Mouse (Mus musculus): ENCODE results near the gene Gm5890. TPM values are rescaled to one million over a fixed set of nuclear protein-coding genes. Genes with fewer than 3 reads are reported as not detected.
"Not testable (repeated sequence)": the region's sequence is repeated elsewhere in the genome, so short reads cannot be mapped to it uniquely, and the experiment has no call there.

Gene Gm5890
- not detected in 2 replicates for polyA plus RNA-seq (2014; fragmentation: Nextera tagmentation; extraction: Ambion mirVana)

- not testable (repeated sequence) for DNase-seq (ENCODE audit: low spot score); H3K9me3 ChIP-seq (ENCODE audit: control insufficient read depth, low read length); H3K4me2 ChIP-seq (ENCODE audit: low read depth); H3K27ac ChIP-seq (ENCODE audit: low read depth, low read length); H3K4me1 ChIP-seq (ENCODE audit: control insufficient read depth, insufficient read depth, low read length); ATAC-seq (ENCODE audit: insufficient read depth, low FRiP score, low TSS enrichment); H3K27me3 ChIP-seq (ENCODE audit: control insufficient read depth, insufficient read depth, low read length); H3K9ac ChIP-seq (ENCODE audit: low read length); H3K4me3 ChIP-seq (ENCODE audit: low read depth, low read length); H3K36me3 ChIP-seq (ENCODE audit: control insufficient read depth, insufficient read depth, low read length)
- WGBS: no CpG with 5 or more reads among the region's 3 CpGs
Observed at GRCm38 (mm10) chr7:20262734-20263133, at the start of gene Gm5890. Gene Gm5890, minus strand, starts transcription at chr7:20262834.

- H3K4me3 ChIP-seq (ENCODE audit: low read depth, low read length); H3K9me3 ChIP-seq (ENCODE audit: control insufficient read depth, low read length); H3K9ac ChIP-seq (ENCODE audit: low read length); H3K36me3 ChIP-seq (ENCODE audit: control insufficient read depth, insufficient read depth, low read length); H3K4me2 ChIP-seq (ENCODE audit: low read depth); H3K27ac ChIP-seq (ENCODE audit: low read depth, low read length); H3K27me3 ChIP-seq (ENCODE audit: control insufficient read depth, insufficient read depth, low read length); ATAC-seq (ENCODE audit: insufficient read depth, low FRiP score, low TSS enrichment); H3K4me1 ChIP-seq (ENCODE audit: control insufficient read depth, insufficient read depth, low read length); DNase-seq (ENCODE audit: low spot score): not testable (repeated sequence)
- WGBS: no CpG with 5 or more reads among the region's 2 CpGs
Observed at GRCm38 (mm10) chr7:20233728-20234127, 28.9 kb downstream of the Gm5890 start, which contains the start of gene Gm4498. Gene Gm4498, minus strand, starts transcription at chr7:20233828.

Other genes starting within 250 kb of the Gm5890 start
- gene Vmn1r91, start 163.2 kb downstream of the Gm5890 start, polyA plus RNA-seq (2014; fragmentation: Nextera tagmentation; extraction: Ambion mirVana): not detected in 2 replicates
- gene Gm16442, start 140.3 kb downstream of the Gm5890 start, polyA plus RNA-seq (2014; fragmentation: Nextera tagmentation; extraction: Ambion mirVana): not detected in 2 replicates
- gene Vmn1r93, start 123.7 kb downstream of the Gm5890 start, polyA plus RNA-seq (2014; fragmentation: Nextera tagmentation; extraction: Ambion mirVana): not detected in 2 replicates
- gene Vmn1r94, start 94.5 kb downstream of the Gm5890 start, polyA plus RNA-seq (2014; fragmentation: Nextera tagmentation; extraction: Ambion mirVana): not detected in 2 replicates
- not detected in 2 replicates for gene Vmn1r95, start 69.1 kb downstream of the Gm5890 start, polyA plus RNA-seq (2014; fragmentation: Nextera tagmentation; extraction: Ambion mirVana)
- gene Gm6164, start 57.2 kb downstream of the Gm5890 start, polyA plus RNA-seq (2014; fragmentation: Nextera tagmentation; extraction: Ambion mirVana): not detected in 2 replicates
- not detected in 2 replicates for gene Gm4498, start 29.0 kb downstream of the Gm5890 start, polyA plus RNA-seq (2014; fragmentation: Nextera tagmentation; extraction: Ambion mirVana)
- not detected in 2 replicates for gene Gm4133, start 71.2 kb upstream of the Gm5890 start, polyA plus RNA-seq (2014; fragmentation: Nextera tagmentation; extraction: Ambion mirVana)
- not detected in 2 replicates for gene Gm5728, start 112.6 kb upstream of the Gm5890 start, polyA plus RNA-seq (2014; fragmentation: Nextera tagmentation; extraction: Ambion mirVana)
- not detected in 2 replicates for gene Vmn1r100, start 155.1 kb upstream of the Gm5890 start, polyA plus RNA-seq (2014; fragmentation: Nextera tagmentation; extraction: Ambion mirVana)
- gene Vmn1r101, start 179.8 kb upstream of the Gm5890 start, polyA plus RNA-seq (2014; fragmentation: Nextera tagmentation; extraction: Ambion mirVana): not detected in 2 replicates
- gene Gm10670, start 212.1 kb upstream of the Gm5890 start, polyA plus RNA-seq (2014; fragmentation: Nextera tagmentation; extraction: Ambion mirVana): not detected in 2 replicates
- not detected in 2 replicates for gene Vmn1r103, start 247.7 kb upstream of the Gm5890 start, polyA plus RNA-seq (2014; fragmentation: Nextera tagmentation; extraction: Ambion mirVana)

All from neural tube, embryonic 11.5 days (tissue).